In the genomic region with DNA sequence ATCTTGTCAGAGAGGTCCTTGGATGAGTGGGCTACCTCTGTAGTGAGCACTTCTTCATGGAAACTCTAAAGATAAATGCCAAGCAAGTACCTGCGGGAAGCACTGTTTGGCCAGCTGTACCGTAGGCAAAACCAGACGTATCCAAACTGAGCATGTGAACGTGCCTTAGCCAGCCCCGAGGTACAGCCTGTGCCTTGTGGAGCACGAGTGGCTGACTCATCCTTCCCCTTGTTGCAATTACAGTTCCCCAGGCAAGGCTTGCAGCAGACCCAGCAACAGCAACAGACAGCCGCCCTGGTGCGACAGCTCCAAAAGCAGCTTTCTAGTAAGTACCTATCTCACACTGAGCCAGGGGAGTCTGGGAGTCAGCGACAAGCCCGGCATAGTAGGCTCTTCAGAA, we compare ENCODE assay signal across 9 mouse cellular contexts. TPM values are rescaled to one million over a fixed set of nuclear protein-coding genes. Genes with fewer than 3 reads are reported as not detected.
DNase-seq lines count a peak whose midpoint lies in the region; ATAC-seq and TF ChIP-seq lines count a peak whose summit lies in the region.
"Had no signal": no experiment of that assay in that cellular context is flagged by ENCODE, and none has a peak within 500 bp of the region (broad histone marks: within the 10 kb centered on the region; RNA-seq: fewer than 3 reads in every experiment).

No protein-coding gene starts in this region.

- no peaks in the 10 kb centered on the region for H3K36me3 ChIP-seq in liver, embryonic 16.5 days (ENCODE audit: control insufficient read depth, insufficient read depth)
- H3K36me3 ChIP-seq in macrophage (ENCODE audit: inconsistent target): no peaks in the 10 kb centered on the region
- H3K36me3 ChIP-seq in intestine, postnatal 0 days (ENCODE audit: control insufficient read depth, insufficient read depth): no peaks in the 10 kb centered on the region
- H3K36me3 ChIP-seq: heart, embryonic 15.5 days had no signal

- no peaks in the 10 kb centered on the region for H3K9me3 ChIP-seq in liver, embryonic 16.5 days (replicated peaks; ENCODE audit: control insufficient read depth, low read length)
- no peaks in the 10 kb centered on the region for H3K9me3 ChIP-seq in intestine, postnatal 0 days (ENCODE audit: control insufficient read depth)
- H3K9me3 ChIP-seq: heart, embryonic 15.5 days had no signal

- no peak overlapping the region for H3K27ac ChIP-seq in liver, embryonic 16.5 days (ENCODE audit: low read length)
- peak overlapping the region; percentile 91 for H3K27ac ChIP-seq in macrophage
- no peak overlapping the region for H3K27ac ChIP-seq in intestine, postnatal 0 days (ENCODE audit: low read depth, low read length)
- H3K27ac ChIP-seq: heart, embryonic 15.5 days had no signal

- H3K9ac ChIP-seq in liver, embryonic 16.5 days (ENCODE audit: low read depth, low read length): no peak overlapping the region
- H3K9ac ChIP-seq in intestine, postnatal 0 days (ENCODE audit: low read depth, low read length): no peak overlapping the region
- H3K9ac ChIP-seq: heart, embryonic 15.5 days had no signal

- H3K4me2 ChIP-seq in liver, embryonic 16.5 days (ENCODE audit: low read depth, low read length): no peak overlapping the region
- no peak overlapping the region for H3K4me2 ChIP-seq in intestine, postnatal 0 days (replicated peaks; ENCODE audit: low read depth)
- H3K4me2 ChIP-seq: heart, embryonic 15.5 days had no signal

- peak; percentile 30; the same call in 1 of the 2 replicates for ATAC-seq in liver, embryonic 16.5 days (ENCODE audit: low read depth)
- ATAC-seq in intestine, postnatal 0 days: no peak

- H3K4me1 ChIP-seq in liver, embryonic 16.5 days (ENCODE audit: control insufficient read depth, low read depth, low read length): no peaks in the 10 kb centered on the region
- H3K4me1 ChIP-seq in intestine, postnatal 0 days (replicated peaks; ENCODE audit: control insufficient read depth, insufficient read depth, low read length): no peaks in the 10 kb centered on the region
- H3K4me1 ChIP-seq: heart, embryonic 15.5 days had no signal

- H3K4me3 ChIP-seq in liver, embryonic 16.5 days (ENCODE audit: low read depth, low read length): no peak overlapping the region
- H3K4me3 ChIP-seq in macrophage (ENCODE audit: inconsistent target): peak overlapping the region; percentile 20
- no peak overlapping the region for H3K4me3 ChIP-seq in intestine, postnatal 0 days (ENCODE audit: low read depth, low read length)
- H3K4me3 ChIP-seq: heart, embryonic 15.5 days had no signal

- DNase-seq in liver: no peak
- DNase-seq in adrenal gland, adult 8-10 months: peak; percentile 21
- peak; percentile 58 for DNase-seq in fibroblast of lung, adult 2 months (ENCODE audit: low read depth)
- no peak for DNase-seq in embryo, embryonic 9.5 days (ENCODE audit: extremely low spot score)
- DNase-seq: embryo, embryonic 11 days had no signal

- no peaks in the 10 kb centered on the region for H3K79me2 ChIP-seq in macrophage (ENCODE audit: inconsistent target)

- 67% methylated on average over 10 of the region's 10 CpGs for WGBS in liver, embryonic 16.5 days (ENCODE audit: insufficient replicate concordance)
- WGBS in macrophage (ENCODE audit: missing documents): 31% methylated on average over 10 of the region's 10 CpGs
- 86% methylated on average over 10 of the region's 10 CpGs for WGBS in intestine, postnatal 0 days

- H3K27me3 ChIP-seq in liver, embryonic 16.5 days (ENCODE audit: control insufficient read depth, insufficient read depth, low read depth, low read length): no peaks in the 10 kb centered on the region
- H3K27me3 ChIP-seq in intestine, postnatal 0 days (replicated peaks; ENCODE audit: control insufficient read depth, insufficient read depth, low read length): no peaks in the 10 kb centered on the region
- H3K27me3 ChIP-seq: heart, embryonic 15.5 days had no signal

- no peak for TF ChIP-seq CTCF in intestine, postnatal 0 days (IDR thresholded peaks at IDR 0.05; ENCODE audit: low read depth)

RNA-seq across cellular contexts. Expression of a gene that starts 31.6 kb away (rescaled TPM):
- polyA plus RNA-seq in liver, embryonic 16.5 days (2015; fragmentation: Nextera tagmentation; extraction: Ambion mirVana): 0.55 and 0.76 TPM in 2 replicates
- total RNA-seq in adrenal gland, adult 8-10 months (2022): 1 to 10 TPM; 1.1 to 2.3 (median 2.2) TPM
- total RNA-seq in macrophage (2018; cell fraction: chromatin; rRNA removed): 1 to 10 TPM in 1 of 26 experiments, under 1 TPM in 5, not detected in 20; 0.04 to 8.1 (median 0.13) TPM
- total RNA-seq in macrophage (2018; cell fraction: cytosol; rRNA removed): under 1 TPM in 7 of 26 experiments, not detected in 19; under 0.01 to 0.09 (median 0.03) TPM
- under 1 TPM in 3 of 26 experiments, not detected in 23; 0.04 to 0.86 (median 0.04) TPM for total RNA-seq in macrophage (2018; cell fraction: nucleus; rRNA removed)
- polyA plus RNA-seq in macrophage (2018): 0.03 TPM in 1 of 3 replicates, not detected in the others
- polyA plus RNA-seq in intestine, postnatal 0 days (2015; fragmentation: Nextera tagmentation; extraction: Ambion mirVana): 2.8 and 3.3 TPM in 2 replicates

RNA-seq across cellular contexts. Expression of a gene that starts 49.9 kb away (rescaled TPM):
- 3.1 and 3.6 TPM in 2 replicates for polyA plus RNA-seq in liver, embryonic 16.5 days (2015; fragmentation: Nextera tagmentation; extraction: Ambion mirVana)
- 1 to 10 TPM; 1.2 to 4.8 (median 2.4) TPM for total RNA-seq in adrenal gland, adult 8-10 months (2022)
- 1 to 10 TPM in 21 of 26 experiments, under 1 TPM in 2, not detected in 3; 0.58 to 8.5 (median 3.7) TPM for total RNA-seq in macrophage (2018; cell fraction: chromatin; rRNA removed)
- 10 to 100 TPM in 11 of 26 experiments, 1 to 10 TPM in 15; 4.2 to 13.4 (median 7.8) TPM for total RNA-seq in macrophage (2018; cell fraction: cytosol; rRNA removed)
- 10 to 100 TPM in 6 of 26 experiments, 1 to 10 TPM in 19, under 1 TPM in 1; 0.79 to 15.2 (median 5.8) TPM for total RNA-seq in macrophage (2018; cell fraction: nucleus; rRNA removed)
- 11.1 to 13.5 TPM (median 11.2 TPM) in 3 replicates for polyA plus RNA-seq in macrophage (2018)
- polyA plus RNA-seq in intestine, postnatal 0 days (2015; fragmentation: Nextera tagmentation; extraction: Ambion mirVana): 1.9 and 2.2 TPM in 2 replicates

Comparison
In these comparisons a context has a peak if more than half of its experiments do, and no peak if none do; other contexts are left out.
1. DNase-seq: peak in adrenal gland, adult 8-10 months (single experiment) and fibroblast of lung, adult 2 months (single experiment); none in liver (single experiment) and embryo, embryonic 9.5 days (single experiment).